Mouse (Mus musculus): Measurements from ENCODE around the gene Nek10.
"Not testable (repeated sequence)": the region's sequence is repeated elsewhere in the genome, so short reads cannot be mapped to it uniquely, and the experiment has no call there.

Nek10 gene

DNA sequence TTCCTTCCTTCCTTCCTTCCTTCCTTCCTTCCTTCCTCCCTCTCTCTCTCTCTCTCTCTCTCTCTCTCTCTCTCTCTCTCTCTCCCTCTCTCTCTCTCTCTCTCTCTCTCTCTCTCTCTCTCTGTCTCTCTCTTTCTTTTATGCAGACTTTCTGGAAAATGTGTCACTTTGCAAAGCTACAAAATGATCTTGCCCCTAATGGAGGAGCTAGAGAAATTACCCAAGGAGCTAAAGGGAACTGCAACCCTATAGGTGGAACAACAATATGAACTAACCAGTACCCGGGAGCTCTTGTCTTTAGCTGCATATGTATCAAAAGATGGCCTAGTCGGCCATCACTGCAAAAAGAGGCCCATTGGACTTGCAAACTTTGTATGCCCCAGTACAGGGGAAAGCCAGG lies at the start of gene Nek10:
Gene Nek10, plus strand, starts transcription at position 301 of the 400 bp plus-strand sequence.
- DNase-seq, result not testable (repeated sequence)

DNA sequence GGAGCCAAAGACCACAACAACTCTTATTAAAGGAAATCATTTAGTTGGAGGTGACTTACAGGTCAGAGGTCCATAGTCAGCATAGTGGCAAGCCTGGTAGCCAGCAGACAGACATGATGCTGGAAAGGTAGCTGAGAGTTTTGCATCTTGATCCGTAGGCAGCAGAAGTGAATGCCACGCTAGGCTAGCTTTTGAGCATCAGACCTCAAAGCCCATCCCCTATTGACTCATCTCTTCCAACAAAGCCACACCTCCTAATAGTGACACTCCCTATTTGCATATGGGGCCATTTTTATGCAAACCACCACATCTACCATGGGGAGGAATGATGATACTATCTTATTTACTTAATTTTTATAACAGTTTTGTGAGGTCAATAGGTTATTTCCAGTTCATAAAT lies 22.0 kb upstream of the Nek10 start:
- no peak for DNase-seq

DNA sequence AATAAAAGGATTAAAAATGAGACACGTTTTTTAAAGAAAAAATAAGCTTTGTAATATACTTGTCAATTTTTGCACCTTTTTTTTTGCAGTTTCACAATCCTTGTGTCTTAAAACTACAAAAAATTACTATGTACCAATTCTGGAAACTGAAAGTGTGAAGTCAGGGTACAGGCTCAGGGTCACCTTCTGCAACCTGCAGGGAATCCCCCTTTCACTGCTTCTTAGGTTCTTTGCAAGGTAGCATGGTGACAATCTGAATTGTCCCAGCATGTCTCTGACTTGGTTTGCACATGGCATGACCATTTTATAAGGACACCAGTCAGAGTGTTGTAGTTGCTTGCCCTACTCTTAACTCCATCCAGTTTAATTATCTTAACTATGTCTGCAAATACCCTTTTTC lies 19.0 kb upstream of the Nek10 start:
- DNase-seq, result no peak

DNA sequence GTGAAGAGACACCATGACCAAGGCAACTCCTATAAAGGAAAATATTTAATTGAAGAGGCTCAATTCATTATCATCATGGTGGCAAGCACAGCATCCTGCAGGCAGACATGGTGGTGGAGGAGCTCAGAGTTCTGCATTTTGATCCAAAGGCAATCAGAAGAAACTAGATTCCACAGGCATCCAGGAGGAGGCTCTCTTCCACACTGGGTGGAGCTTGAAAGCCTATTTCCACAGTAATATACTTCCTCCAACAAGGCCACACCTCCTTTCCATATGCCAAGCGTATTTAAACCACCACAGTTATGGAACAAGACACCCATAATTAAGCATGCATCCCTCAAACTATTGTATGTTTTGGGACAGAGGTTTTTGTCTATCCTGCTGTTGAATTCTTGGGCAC lies 16.2 kb upstream of the Nek10 start:
- no peak for DNase-seq

DNA sequence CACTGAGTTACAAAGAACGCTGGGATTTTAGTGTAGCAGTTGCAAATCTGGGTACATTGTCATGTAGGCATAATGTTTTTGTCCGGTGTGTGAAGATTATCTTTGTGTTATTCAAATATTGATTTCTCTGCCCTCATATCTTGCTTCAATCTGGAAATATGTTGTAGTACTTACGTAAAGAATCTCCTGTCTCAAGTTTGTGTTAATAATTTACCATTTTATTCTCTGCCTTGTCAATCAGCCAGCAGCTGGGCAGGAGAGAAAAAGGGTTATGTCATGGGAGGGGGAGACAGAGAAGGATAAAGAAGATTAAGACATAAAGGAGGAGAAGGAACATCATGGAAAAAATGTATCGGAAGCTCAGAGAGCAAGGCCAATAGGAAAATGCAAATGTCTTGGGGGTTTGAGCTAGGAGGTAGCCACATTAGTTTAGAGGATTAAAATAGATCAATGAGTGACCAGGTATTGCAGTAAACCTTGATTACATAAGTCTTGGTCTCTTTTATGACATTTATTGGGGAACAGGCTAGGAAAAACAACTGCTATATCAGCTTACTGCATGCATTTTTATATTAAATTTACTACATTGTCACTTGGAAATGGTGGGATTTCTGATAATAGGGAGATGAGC lies 13.3 kb upstream of the Nek10 start:
- DNase-seq, result no peak

DNA sequence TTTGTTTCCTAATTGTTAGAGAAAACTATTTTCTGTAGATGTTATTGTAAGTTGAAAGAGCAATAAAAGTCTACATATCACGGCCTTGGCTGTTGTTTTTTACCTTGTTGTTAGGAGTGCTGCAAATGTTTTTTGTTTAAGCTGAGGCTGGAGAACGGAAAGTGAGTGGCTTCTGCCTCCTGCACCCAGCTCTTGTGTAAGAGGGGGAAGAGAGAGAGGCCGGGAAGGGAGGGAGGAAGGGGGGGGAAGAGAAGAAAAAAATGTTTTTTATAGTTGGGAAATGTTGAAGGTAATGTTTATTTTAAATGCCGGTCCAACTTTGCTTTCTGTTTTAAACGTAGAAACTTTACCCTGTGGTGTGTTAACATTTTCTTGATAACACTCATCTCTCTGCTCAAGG lies 3.4 kb upstream of the Nek10 start:
- no peak for DNase-seq

DNA sequence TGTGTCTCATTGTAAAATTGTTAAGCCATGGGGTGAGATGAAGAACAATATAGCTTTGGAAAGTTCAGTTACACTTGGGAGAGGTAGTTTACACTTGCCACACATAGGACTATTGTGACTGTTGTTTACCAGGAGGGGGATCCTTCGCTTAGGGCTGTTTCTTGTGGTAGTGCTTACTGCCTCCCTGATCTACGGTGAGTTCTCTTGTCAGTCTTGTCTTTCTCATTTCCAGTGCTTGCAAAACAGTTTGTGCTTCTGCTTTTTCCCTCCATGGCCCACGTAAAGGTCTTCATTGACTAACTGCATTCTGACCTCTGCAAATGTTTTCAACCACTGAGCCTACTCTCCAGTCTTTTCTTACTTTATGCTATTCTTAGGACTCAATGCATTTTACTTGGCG lies 2.9 kb upstream of the Nek10 start:
- no peak for DNase-seq

DNA sequence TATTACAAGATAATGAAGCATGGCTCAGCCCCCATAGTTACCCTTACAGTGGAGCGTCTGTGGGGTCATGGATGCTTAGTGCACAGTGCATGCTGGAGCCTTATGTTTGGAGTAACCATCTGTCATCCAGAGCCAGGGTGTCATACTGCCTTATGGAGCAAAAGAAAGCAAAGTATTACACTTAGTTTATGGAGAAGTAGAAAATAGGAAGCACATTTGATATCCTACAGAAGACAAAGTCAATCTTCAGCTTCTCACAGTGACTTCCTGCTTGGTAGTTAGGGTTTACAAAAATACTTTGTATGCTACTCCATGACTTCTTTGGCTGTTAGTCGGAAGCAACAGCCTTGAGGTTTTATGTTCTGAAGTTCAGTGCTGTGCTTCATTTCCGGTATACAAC lies 2.4 kb upstream of the Nek10 start:
- no peak for DNase-seq

DNA sequence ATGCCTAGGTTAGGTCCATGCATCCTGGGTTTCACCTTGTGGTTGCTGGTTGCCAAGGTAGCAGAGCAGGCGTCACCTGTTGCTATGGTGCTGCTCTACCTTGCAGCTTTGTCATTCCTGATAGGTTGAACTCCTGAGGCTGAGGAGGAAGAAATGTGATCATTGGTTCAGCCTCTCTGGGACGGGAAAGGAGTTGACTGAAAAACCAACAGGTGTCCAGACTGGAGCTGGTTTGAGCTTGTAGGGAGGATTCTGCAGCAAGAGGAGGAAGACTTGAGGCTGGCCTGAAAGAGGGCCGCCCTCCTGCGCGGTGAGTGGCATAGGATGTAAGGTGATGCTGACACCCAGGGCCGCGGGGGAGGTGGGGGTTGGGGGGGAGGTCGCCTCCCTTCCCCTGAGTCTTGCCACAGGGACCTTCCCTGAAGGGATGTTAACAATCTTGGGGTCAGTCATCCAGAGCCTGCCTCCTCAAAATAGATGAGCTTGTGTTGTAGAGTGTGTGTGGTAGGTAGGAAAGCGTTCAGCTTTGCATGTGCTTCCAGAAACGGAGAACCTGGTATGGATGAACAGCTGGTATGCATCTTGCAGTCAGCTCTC lies 804 bp downstream of the Nek10 start:
- no peak for DNase-seq

DNA sequence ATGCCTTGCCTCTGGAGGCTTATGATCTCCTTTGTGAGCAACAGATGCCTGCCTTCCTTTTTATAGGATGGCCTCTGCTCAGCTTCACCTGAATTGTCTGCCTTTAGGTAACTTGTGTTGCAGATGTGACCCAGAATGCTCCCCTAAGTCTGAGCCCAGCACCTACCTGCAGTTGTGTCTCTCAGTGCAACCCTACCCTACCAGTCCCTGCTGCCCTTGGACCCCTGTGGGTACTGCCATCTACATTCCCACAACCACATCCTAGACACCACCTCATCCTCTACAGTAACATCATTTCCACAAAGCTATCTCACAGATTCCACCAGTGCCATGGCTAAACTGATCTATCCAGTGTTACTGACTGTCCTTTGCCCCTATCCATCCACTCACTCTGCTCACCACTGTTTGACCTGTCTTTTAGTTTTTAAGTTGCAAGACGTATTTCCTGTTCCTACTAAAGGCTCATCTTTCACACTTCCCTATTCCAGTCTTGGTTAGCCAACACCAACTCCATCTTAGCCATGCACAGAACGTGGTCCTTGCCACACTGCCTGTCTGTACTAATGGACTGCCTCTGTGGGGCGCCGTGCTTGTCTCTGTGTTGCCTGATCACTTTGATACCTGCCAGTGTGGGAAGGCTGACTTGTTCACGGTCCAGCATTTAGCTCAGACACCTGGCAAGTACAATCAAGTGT lies 1.4 kb downstream of the Nek10 start:
- no peak for DNase-seq

DNA sequence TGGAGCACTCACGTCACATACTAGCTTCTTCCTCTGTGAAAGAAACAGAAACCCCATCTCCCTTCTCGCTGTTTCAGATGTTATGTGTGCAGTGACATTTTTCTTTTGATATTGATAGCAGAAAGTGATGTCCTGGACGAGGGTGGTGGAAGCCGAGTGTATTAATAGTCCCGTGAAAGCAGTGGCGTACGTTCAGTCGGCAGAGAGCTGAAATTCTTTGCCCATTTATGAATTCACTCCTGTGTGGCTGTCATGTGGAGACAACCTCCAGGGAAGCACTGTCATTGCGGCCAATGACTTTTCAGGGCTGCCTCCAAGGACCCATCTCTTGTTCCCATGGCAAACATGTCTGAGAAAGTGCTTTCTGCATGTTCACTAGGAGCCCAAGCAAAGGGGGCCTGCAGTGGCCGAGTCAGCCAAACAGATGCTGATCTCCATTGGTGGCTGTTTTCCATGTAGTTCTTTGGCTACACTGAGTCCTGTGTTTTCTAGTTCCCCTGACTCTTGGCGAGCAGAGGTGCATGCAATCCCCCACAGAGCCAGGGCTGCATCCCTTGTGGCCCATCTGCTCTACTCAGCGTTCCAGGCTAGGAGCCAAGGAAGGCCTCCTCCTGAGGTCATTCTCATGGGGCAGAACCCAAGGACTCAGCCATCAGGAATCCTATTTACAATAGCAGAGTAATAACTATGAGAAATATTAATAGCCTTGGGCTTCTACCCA lies 29.5 kb downstream of the Nek10 start:
- no peak for DNase-seq

DNA sequence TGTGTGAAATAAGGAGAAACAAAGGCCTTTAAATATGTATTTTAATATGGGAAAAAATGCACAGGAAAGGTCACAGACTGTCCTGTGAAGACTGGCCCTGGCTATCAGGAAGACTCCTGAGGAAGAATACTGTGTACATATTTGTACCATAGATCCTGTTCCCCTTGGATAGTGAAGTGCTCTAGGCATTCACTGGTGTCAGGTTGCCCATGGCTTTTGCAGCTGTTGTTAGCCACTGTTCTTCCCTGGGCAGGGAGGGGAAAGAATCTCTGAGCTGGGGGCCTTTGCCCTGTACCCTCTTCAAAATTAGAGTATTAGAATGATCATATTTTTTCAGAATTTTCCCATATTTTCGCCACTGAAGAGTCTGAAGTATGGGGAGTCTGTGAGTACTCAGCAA lies 30.3 kb downstream of the Nek10 start:
- DNase-seq, result no peak

DNA sequence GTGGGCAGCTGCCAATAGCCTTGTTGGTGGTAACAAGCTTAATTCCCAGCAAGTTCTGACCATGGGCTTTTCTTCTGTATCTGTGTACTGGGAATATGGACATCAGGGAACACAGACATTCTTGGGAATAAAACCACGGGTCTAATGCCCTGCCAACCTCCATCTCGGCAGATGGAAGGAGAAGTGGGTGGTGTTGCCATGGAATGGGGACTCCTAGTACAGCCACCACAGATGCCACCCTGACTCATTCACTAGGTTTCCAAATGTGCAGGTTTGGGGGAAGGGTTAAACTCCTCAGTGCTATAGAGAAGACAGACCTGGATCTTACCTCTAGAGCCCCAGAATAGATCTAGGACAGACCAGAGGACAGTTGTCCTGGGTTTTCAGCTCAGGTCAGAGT lies 31.1 kb downstream of the Nek10 start:
- no peak for DNase-seq

DNA sequence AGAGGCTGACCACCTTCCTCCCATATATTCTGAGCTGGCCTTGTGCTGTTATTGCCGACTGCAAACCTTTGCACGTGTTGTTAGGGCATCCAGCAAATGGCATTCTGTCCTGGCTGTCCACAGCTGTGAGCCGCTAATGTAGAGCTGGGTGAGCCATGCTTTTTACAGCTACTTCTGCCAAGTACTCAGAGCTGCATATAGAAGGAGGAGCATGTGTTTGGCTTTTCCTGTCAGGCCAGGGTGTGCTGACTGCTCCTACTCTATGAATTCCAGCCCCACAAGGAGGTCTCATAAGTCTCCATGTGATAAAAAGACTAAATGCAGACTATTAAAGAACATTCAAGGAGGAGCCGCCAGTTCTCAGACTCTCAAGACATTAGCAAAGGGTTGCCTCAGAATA lies 34.4 kb downstream of the Nek10 start:
- DNase-seq, result no peak

DNA sequence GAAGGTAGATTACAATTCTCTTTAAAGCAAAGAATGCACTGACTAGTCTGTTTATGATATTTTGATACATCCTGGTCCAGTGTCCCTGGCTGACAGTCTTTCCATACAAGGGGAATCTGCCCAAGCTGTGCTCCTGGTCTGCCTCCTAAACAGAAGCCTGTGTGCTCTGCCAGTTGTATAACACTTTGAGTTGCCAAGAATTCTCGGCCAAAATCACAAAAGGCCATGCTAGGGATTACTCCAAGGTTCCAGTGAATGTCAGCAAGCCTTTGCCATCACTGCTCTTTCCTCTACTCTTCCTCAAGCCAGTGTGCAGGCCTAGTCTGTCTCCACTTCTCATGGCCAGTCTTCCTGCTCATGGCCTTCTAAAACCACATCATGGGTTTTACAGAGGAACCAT lies 34.9 kb downstream of the Nek10 start:
- no peak for DNase-seq

DNA sequence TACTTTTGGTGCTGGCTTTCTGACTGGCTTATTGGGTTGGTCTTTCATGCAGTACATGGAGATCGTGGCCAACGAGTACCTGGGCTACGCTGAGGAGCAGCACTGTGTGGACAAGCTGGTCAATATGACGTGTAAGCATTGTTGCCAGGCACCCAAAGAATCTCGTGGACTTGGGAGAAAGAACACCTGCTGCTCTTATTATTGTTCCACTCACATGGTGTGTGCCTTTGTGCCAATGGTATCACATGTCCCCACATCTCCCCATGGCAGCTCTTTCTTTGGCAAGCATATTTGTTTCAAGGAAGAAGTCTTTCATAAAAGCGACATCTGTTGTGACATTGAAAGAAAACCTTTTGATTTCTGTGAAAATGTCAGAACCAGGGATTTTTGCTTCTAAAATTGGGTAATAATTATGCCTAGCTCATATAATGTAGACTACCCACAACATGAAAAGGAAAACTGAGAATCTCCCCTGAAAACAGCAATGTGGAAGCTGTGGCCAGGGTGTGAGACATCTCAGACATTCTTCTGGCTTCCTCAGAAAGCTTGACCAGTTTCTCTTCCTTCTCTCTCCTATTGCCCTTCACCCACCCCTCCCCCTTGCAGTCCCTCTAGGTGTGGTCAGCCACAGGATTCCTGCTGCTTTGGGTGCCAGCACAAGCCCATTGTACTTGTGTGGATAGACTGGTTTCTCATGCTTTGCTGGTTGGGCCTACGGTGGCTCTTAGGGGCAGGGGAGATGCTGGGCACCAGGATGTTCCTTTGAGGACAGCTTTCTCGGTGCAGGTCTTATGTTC lies 39.7 kb downstream of the Nek10 start:
- DNase-seq, result no peak

DNA sequence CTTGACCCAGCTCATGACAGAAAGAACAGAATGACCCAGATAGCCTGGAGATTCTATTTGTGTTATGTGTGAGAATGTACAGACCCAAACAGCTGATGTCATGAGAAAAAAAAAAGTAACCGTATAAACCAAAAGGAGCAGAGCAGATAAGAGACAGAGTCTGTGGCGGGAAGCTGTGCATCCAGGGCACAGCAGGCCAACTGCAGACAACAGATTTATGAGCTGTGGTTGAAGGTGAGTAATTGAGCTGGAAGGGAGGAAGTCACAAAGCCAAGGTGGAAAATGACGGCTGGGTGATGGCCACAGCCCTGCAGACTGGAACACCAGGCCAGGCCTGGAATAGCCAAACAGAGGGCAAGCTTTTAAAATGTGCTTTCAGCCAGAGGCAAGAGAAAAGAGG lies 49.6 kb downstream of the Nek10 start:
- DNase-seq, result no peak

DNA sequence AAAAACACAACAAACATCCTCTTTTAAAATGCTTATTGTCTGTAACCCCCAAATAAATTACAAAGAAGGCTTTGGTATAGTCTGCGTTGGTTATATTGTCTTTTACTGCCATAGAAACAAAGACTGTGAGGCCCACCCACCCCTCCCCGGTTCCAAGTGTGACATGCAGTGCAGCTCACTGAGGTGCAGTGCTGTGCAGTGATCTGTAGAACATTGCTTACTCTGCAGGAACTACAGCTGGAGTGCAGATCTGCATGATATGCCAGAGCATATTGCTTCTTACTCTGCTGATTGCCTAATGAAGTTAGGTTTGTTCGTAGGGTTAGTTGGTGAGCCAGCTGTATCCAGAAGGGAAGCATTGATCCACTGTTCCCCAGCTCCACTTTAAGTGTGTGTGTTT lies 57.1 kb downstream of the Nek10 start:
- no peak for DNase-seq

DNA sequence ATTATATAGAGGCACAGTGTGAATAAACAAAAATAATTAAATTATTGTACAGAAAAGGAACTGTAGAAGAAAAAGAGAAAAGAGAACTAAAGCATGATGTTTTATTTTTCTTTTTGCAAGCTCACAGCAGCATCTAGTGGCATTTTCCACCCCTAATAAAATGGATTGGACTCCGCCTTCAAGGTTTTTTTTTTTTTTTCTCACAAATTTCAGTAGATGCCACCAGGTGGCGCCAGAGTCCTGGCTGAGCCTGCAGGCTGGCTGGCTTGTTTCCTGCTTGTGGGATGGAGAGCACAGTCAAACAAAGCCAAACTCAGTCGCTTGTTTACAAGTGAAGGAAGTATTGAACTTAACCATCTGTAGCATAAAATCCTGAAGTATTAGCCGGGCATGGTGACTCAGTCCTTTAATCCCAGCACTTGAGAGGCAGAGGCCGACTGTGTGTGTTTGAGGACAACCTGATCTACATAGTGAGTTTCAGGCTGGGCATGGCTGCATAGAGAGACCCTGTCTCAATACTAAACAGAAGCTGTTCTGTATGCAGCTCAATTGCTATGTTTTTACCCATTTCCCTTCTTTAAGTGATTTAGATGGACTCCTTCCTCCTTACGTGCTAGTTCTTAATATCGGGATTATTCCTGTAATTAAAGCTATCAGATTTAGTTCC lies 60.6 kb downstream of the Nek10 start:
- peak; percentile 83 for DNase-seq

DNA sequence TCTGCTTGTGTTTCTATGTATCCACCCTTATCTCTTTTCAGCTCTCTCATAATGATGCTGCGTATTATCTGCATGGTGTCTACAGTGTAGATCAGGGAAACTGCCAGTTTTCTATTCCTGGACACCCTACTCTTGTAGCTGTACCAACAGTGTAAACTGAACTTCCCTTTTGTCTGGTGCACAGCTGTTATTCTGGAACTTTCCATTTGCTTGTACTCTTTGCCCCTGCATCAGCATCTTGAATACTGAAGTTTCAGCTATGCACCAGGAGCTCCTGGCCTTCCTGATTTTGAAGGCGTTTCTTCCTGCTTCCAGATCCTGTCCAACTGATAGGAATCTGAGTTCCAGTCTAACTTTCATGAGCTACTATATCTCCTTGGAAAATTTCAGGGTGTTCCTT lies 66.0 kb downstream of the Nek10 start:
- DNase-seq, result no peak

DNA sequence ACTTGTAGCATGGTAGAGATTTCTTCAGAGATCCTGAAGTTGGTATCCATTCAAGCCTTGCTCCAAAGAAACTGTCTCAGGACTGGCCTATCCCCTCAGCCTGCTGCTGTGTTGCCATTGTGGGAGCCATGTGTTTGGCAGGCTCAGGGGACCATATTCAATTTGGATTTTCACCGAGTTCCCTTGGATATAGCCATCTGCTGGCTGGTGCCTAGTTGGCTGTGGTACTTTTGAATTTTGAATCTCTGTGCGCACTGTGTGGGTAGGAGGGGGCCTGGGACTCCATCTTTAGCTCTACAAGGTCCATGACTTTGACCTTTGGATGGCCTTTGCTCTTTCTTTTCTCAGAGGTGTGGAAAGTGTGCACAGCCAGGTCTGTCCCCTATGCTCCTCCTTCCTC lies 66.8 kb downstream of the Nek10 start:
- DNase-seq, result no peak

DNA sequence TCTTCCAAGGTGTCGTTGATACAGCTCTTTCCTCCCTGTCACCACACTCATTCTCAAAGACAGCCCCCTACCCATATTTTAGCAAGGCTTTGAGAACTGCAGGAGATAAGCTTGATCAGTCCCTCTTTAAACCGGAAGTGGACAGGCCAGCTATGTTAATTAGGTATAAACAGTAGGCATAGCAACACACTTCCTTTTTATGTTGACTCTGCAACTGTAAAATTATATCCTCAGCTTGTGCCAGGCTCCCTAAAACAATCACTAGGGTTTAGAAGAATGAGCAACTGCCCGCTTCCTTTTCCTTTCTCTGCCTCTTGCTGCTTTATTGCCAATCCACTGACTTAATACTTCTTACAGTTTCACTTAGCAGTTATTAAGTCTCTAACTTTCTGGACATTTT lies 67.2 kb downstream of the Nek10 start:
- DNase-seq, result no peak

DNA sequence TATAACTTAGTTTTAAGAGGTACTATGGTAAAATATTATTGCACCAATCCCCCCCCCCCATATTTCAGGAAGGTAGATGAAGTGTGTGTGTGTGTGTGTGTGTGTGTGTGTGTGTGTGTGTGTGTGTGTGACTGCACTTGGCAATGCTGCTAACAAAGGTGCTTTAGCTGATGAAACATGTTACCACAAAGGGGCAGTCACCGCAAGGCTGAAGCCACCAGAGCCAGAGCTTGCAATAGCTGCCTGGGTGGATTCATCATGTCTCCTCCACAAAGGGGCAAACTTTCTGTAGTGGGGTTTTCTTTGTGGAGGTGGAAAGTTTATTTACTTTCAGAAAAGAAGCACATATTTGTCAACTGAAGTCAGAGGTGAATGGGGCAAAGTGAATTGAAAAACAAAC lies 67.9 kb downstream of the Nek10 start:
- no peak for DNase-seq
